Mouse (Mus musculus) limb, embryonic 13.5 days (tissue): ENCODE measurements at regions not wholly inside any gene's neighbourhood (a gene's known extent, or its start where the extent isn't known, plus 50 kb on each side); places are given as distances from the start of the nearest gene placed in this dataset.

Experiments
- ATAC-seq: fragments of 200-750 bp; cut with Nextera tagmentation; 2 replicates; pipeline ENCODE4 v1.8.0; 2017; ENCODE audit warnings: low read depth, moderate number of reproducible peaks, moderate TSS enrichment; ENCODE audit not compliant: low FRiP score
- H3K27ac ChIP-seq: fragments of 300-500 bp; sonication (generic); 2 replicates; pipeline ENCODE4 v1.5.1; 2015; ENCODE audit warnings: inconsistent platforms, mild to moderate bottlenecking, moderate library complexity
- H3K27me3 ChIP-seq: fragments of 300-500 bp; sonication (generic); 2 replicates; pipeline ENCODE4 v1.6.1; 2015; ENCODE audit warnings: mild to moderate bottlenecking, inconsistent platforms
- H3K36me3 ChIP-seq: fragments of 300-500 bp; sonication (generic); 2 replicates; pipeline ENCODE4 v1.6.1; 2015; ENCODE audit warnings: inconsistent platforms, mild to moderate bottlenecking, moderate library complexity
- H3K4me1 ChIP-seq: fragments of 300-500 bp; sonication (generic); 2 replicates; pipeline ENCODE4 v1.6.1; 2015; ENCODE audit warnings: inconsistent platforms
- H3K4me2 ChIP-seq: fragments of 300-500 bp; sonication (generic); replicated peaks from 2 replicates; pipeline ENCODE4 v1.6.1; 2015; ENCODE audit warnings: inconsistent platforms, mild to moderate bottlenecking, moderate library complexity
- H3K4me3 ChIP-seq: fragments of 300-500 bp; sonication (generic); 2 replicates; pipeline ENCODE4 v1.5.1; 2015; ENCODE audit warnings: moderate library complexity, mild to moderate bottlenecking, inconsistent platforms
- H3K9ac ChIP-seq: fragments of 300-500 bp; sonication (generic); 2 replicates; pipeline ENCODE4 v1.6.1; 2015; ENCODE audit warnings: mild to moderate bottlenecking, inconsistent platforms
- H3K9me3 ChIP-seq: fragments of 300-500 bp; sonication (generic); 2 replicates; pipeline ENCODE4 v1.6.1; 2016; ENCODE audit warnings: inconsistent platforms
- WGBS: fragments of 180-500 bp; shearing (Covaris S2); methylation state at CpG from one replicate; pipeline ENCODE4 v1.1.7; 2015; 5-methylcytosine and 5-hydroxymethylcytosine counted together

DNA sequence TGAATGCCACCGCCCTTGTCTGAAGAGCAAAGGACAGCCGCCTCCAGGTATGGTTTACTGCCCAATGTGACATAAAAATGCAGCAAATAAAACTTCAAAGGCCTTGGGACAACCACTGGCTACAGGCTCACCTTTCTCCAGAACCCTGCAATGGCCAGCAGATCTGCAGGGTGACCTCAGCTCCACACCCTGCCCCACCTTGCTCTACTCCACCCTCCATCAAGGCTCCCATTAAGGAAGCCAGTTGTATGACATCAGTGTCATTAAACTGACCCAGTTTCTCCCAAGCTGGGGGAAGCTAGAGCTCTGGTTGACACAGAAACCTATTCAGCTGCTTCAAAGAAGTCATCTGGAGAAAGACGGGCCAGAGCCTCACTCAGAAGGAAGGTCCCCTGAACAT lies 310.2 kb downstream of the Tbc1d1 start:
- Histone ChIP-seq H3K36me3 (no peaks in the 10 kb centered on the region), H3K4me1 (peaks cover 6% of the 10 kb centered on the region; the same call in 1 of the 2 replicates), H3K27me3 (no peaks in the 10 kb centered on the region), H3K4me3 (no peak overlapping the region), H3K27ac (no peak overlapping the region), H3K4me2 (no peak overlapping the region), H3K9me3 (no peaks in the 10 kb centered on the region), H3K9ac (no peak overlapping the region)
- no peak for ATAC-seq
- 72% methylated on average over 3 of the region's 3 CpGs for WGBS

GRCm38 (mm10) chr5:64467856-64468255 lies 311.8 kb downstream of the Tbc1d1 start:
- Histone ChIP-seq H3K4me3 (no peak overlapping the region), H3K27ac (no peak overlapping the region), H3K4me2 (no peak overlapping the region), H3K9me3 (no peaks in the 10 kb centered on the region), H3K9ac (no peak overlapping the region), H3K27me3 (no peaks in the 10 kb centered on the region), H3K36me3 (no peaks in the 10 kb centered on the region), H3K4me1 (no peaks in the 10 kb centered on the region)
- 87% methylated on average over 3 of the region's 3 CpGs for WGBS
- no peak for ATAC-seq

DNA sequence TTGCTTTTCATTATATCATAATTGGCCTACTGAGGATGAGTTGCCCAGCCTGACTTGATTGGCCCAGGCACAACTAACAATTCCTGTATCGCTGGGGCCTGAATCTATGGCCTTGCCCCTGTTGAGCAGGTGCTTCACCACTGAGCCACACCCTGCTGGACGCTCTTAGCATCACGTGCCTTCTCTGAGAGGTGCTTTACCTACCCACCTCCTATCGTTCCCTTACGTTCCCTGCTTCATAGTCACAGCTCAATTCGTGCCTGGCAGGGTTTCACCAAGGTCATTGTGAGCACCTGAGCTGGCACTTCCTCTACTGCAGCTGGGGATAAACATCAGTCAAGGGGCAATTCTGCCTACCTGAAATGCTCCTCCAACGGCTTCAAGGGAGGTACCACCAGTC lies 312.2 kb downstream of the Tbc1d1 start:
- Histone ChIP-seq H3K9me3 (no peaks in the 10 kb centered on the region), H3K9ac (no peak overlapping the region), H3K27me3 (no peaks in the 10 kb centered on the region), H3K4me2 (no peak overlapping the region), H3K36me3 (no peaks in the 10 kb centered on the region), H3K4me1 (no peaks in the 10 kb centered on the region), H3K27ac (no peak overlapping the region), H3K4me3 (no peak overlapping the region)
- WGBS: 84% methylated on average over 7 of the region's 7 CpGs
- no peak for ATAC-seq

DNA sequence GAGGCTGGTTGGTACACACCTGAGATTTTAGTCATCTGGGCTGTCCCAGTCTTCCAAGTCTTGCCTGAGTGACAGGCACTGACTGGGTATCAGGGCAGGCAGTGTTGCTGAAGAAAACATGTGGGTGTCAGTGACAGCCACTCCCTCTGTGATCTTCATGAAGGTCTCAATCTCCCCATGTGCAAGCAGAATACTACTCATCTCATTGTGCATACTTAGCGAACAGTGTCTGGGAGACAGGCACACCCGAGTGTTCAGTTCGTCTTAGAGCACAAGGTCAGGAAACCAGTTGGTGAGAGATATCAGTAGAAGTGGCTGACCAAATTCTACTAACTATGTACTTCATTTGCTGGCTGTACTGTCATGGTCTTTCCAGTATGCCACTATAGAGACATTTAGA lies 315.9 kb downstream of the Tbc1d1 start:
- Histone ChIP-seq H3K4me2 (no peak overlapping the region), H3K36me3 (no peaks in the 10 kb centered on the region), H3K27me3 (no peaks in the 10 kb centered on the region), H3K9ac (no peak overlapping the region), H3K4me1 (no peaks in the 10 kb centered on the region), H3K9me3 (no peaks in the 10 kb centered on the region), H3K4me3 (no peak overlapping the region), H3K27ac (no peak overlapping the region)
- WGBS: 89% methylated on average over 3 of the region's 3 CpGs
- no peak for ATAC-seq

DNA sequence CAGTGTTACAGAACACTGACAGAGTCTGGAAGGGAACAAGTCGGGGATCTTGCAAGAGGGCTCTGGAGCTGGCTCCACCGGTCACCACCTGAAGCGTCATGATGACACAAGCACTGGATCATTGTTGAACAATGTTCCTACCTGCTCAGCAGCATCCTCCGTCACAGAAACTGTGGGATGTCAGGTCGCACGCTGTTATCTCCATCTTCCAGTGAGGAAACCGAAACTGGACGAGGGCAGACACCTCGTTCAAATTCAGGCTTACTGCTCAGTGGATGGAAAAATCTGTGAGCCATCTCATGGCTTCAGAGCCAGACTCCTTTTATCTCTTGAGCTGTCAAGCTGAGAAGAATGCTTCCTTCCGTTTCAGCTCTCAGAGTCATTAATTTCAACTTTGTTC lies 316.3 kb downstream of the Tbc1d1 start:
- no peaks in the 10 kb centered on the region for H3K9me3 ChIP-seq
- 75% methylated on average over 10 of the region's 10 CpGs for whole genome bisulfite sequencing
- H3K4me1 ChIP-seq: no peaks in the 10 kb centered on the region
- no peaks in the 10 kb centered on the region for H3K27me3 ChIP-seq
- H3K36me3 ChIP-seq: no peaks in the 10 kb centered on the region
- no peak for ATAC-seq
- H3K4me2 ChIP-seq: no peak overlapping the region
- H3K9ac ChIP-seq: no peak overlapping the region
- no peak overlapping the region for H3K27ac ChIP-seq
- no peak overlapping the region for H3K4me3 ChIP-seq

DNA sequence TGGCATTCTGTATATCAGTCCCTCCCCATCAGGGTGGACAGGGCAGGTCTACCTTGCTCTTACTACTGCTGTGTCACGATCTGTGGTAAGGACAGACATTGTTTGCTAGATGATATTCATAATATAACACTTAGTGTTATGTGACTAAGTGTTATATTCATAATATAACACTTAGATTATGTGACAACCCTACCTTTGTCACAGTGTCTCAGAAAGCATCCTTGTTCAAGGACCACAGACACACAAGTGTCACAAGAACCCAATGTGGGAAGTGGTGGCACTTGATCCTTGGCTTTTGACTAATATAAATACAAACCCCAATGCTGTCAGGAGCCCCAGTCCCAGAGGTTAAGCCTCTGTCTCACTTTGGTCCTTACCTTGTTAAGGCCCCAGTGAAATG lies 318.8 kb downstream of the Tbc1d1 start:
- Histone ChIP-seq H3K36me3 (no peaks in the 10 kb centered on the region), H3K27ac (no peak overlapping the region), H3K9ac (no peak overlapping the region), H3K27me3 (no peaks in the 10 kb centered on the region), H3K9me3 (no peaks in the 10 kb centered on the region), H3K4me3 (no peak overlapping the region), H3K4me2 (no peak overlapping the region), H3K4me1 (no peaks in the 10 kb centered on the region)
- ATAC-seq: no peak
- 78% methylated on average over 1 of the region's 1 CpGs for WGBS

- Histone ChIP-seq H3K27ac (no peak overlapping the region), H3K4me2 (no peak overlapping the region), H3K9ac (no peak overlapping the region), H3K27me3 (no peaks in the 10 kb centered on the region), H3K4me1 (no peaks in the 10 kb centered on the region), H3K9me3 (no peaks in the 10 kb centered on the region), H3K4me3 (no peak overlapping the region), H3K36me3 (no peaks in the 10 kb centered on the region)
- 75% methylated on average over 8 of the region's 8 CpGs for WGBS
- ATAC-seq: no peak
Observed at GRCm38 (mm10) chr5:64475736-64476519, 319.8 kb downstream of the Tbc1d1 start.

- Histone ChIP-seq H3K4me1 (no peaks in the 10 kb centered on the region), H3K27me3 (no peaks in the 10 kb centered on the region), H3K9me3 (no peaks in the 10 kb centered on the region), H3K4me2 (no peak overlapping the region), H3K9ac (no peak overlapping the region), H3K4me3 (no peak overlapping the region), H3K36me3 (no peaks in the 10 kb centered on the region), H3K27ac (no peak overlapping the region)
- 73% methylated on average over 11 of the region's 11 CpGs for WGBS
- ATAC-seq: no peak
Observed at GRCm38 (mm10) chr5:64476641-64477369, 320.7 kb downstream of the Tbc1d1 start.

DNA sequence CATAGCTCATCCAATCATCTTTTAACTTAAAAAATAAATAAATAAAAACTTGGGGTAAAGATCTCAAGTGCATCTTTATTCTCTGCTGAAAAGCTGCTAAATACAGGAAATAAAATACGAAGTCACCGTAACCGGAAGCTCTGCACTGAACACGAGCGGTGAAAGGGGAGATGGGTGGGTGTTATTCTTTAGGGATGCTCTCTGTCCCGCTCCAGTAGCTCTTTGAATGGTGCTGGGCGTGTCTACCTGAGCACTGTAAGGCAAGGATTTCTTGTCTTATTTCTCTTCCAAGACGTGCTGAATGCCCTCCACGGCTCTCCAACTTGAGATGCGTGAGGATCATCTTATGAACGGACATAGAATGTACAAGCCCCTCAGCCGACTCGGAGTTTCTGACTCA lies 322.0 kb downstream of the Tbc1d1 start:
- no peaks in the 10 kb centered on the region for H3K36me3 ChIP-seq
- ATAC-seq: no peak
- H3K9ac ChIP-seq: no peak overlapping the region
- no peak overlapping the region for H3K27ac ChIP-seq
- H3K4me2 ChIP-seq: no peak overlapping the region
- H3K9me3 ChIP-seq: peaks cover 4% of the 10 kb centered on the region; the same call in 1 of the 2 replicates
- WGBS: 86% methylated on average over 13 of the region's 13 CpGs
- no peak overlapping the region for H3K4me3 ChIP-seq
- no peaks in the 10 kb centered on the region for H3K4me1 ChIP-seq
- H3K27me3 ChIP-seq: no peaks in the 10 kb centered on the region

DNA sequence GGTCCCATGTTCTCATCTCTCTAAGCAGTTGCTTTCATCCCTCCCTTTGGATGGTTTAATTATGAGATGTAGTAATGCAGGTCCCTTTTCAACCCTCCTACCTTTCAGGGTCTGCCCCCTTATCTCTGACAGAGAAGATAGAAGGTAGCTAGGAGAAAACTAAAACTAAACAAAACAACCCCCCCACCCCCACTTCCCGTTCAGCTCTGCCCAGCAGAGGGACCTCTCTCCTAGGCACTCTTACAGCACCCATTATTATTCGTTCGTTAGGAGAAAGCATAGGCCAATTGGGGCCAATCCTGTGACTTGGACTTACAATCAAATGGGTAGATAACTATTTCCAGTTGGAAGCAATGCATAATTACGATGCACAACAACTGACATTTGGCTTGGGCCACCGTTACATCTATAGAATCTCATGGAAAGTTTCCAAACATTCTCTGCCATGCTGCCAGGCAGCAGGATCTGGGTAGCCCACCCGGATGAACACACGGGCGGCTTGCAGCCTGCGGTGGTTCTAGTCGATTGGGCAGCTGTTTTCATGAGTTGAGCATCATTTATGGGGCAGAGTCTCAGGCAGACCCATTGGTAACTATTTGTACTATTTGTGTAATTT lies 322.6 kb downstream of the Tbc1d1 start:
- H3K36me3 ChIP-seq: no peaks in the 10 kb centered on the region
- WGBS: 70% methylated on average over 10 of the region's 10 CpGs
- no peaks in the 10 kb centered on the region for H3K4me1 ChIP-seq
- no peak overlapping the region for H3K4me2 ChIP-seq
- no peak overlapping the region for H3K27ac ChIP-seq
- no peak overlapping the region for H3K4me3 ChIP-seq
- peaks cover 4% of the 10 kb centered on the region; the same call in 1 of the 2 replicates for H3K9me3 ChIP-seq
- no peak overlapping the region for H3K9ac ChIP-seq
- no peaks in the 10 kb centered on the region for H3K27me3 ChIP-seq
- no peak for ATAC-seq

- no peaks in the 10 kb centered on the region for H3K4me1 ChIP-seq
- peaks cover 4% of the 10 kb centered on the region; the same call in 1 of the 2 replicates for H3K9me3 ChIP-seq
- WGBS: 57% methylated on average over 8 of the region's 8 CpGs
- H3K27ac ChIP-seq: no peak overlapping the region
- H3K27me3 ChIP-seq: no peaks in the 10 kb centered on the region
- no peak overlapping the region for H3K4me3 ChIP-seq
- ATAC-seq: no peak
- H3K4me2 ChIP-seq: no peak overlapping the region
- H3K36me3 ChIP-seq: no peaks in the 10 kb centered on the region
- no peak overlapping the region for H3K9ac ChIP-seq
Observed at GRCm38 (mm10) chr5:64479315-64479714, 323.2 kb downstream of the Tbc1d1 start.

- H3K27ac ChIP-seq: no peak overlapping the region
- H3K9ac ChIP-seq: no peak overlapping the region
- WGBS: 85% methylated on average over 3 of the region's 3 CpGs
- H3K4me1 ChIP-seq: 0 out of 2 replicates have a peak, but pooled peaks cover 2% of the 10 kb centered on the region
- no peak for ATAC-seq
- H3K4me2 ChIP-seq: no peak overlapping the region
- no peaks in the 10 kb centered on the region for H3K36me3 ChIP-seq
- H3K27me3 ChIP-seq: no peaks in the 10 kb centered on the region
- H3K9me3 ChIP-seq: peaks cover 4% of the 10 kb centered on the region; the same call in 1 of the 2 replicates
- no peak overlapping the region for H3K4me3 ChIP-seq
Observed at GRCm38 (mm10) chr5:64485043-64485442, 318.1 kb upstream of the Klf3 start.
